Mouse (Mus musculus): ENCODE results near the gene Ice2.

DNA sequence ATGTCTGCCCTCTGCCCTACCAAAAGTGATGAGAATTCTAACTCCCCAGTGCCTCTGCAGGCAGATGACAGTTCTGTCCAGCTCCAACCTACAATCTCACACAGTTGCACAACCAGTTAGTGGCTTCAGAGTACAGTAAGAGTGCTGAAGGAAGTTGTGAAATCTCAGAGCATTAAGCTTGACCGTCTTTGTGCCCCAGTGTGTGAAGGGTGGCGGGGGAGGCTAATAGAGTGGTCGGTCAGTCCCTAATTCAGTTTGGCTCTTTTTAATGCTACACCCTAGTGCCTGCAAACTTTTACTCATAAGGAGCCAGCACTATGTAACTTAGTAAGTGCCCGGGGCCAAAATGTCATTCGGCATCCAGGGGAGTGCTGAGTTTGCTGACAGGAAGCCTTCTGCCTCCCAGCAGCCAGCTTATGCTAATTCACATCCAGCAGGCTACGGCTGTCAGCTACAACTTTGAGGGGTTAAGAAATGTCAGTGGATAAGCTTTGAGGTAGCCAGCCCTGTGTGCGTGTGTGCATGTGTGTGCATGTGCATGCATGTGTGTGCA, 42.2 kb downstream of the Ice2 start:
- TF ChIP-seq TCF12 (IDR thresholded peaks at IDR 0.05; ENCODE audit: insufficient read depth, poor library complexity, severe bottlenecking): no peak
- TF ChIP-seq POLR2A (IDR thresholded peaks at IDR 0.05; ENCODE audit: insufficient read length, low read depth): no peak
- TF ChIP-seq MAX (IDR thresholded peaks at IDR 0.05; ENCODE audit: low read depth): no peak
- TF ChIP-seq POLR2AphosphoS2 (IDR thresholded peaks at IDR 0.05; ENCODE audit: insufficient read length, low read depth): no peak
- TF ChIP-seq MYOD1 (IDR thresholded peaks at IDR 0.05; ENCODE audit: control insufficient read depth in 1 of 3, insufficient read length in 2 of 3, low read depth in 2 of 3): no peak
- no peak for TF ChIP-seq USF1 (IDR thresholded peaks at IDR 0.05; ENCODE audit: low read depth)

All from myocyte (in vitro differentiated cells).